Mouse (Mus musculus) hindbrain, postnatal 0 days (tissue): ENCODE results near the gene Farsa. TPM values are rescaled to one million over a fixed set of nuclear protein-coding genes. Genes with fewer than 3 reads are reported as not detected.

ENCODE experiments used
- ATAC-seq: fragments of 200-750 bp; cut with Nextera tagmentation; 2 replicates; pipeline ENCODE4 v1.8.0; 2017; ENCODE audit warnings: mild to moderate bottlenecking, moderate TSS enrichment, moderate library complexity
- DNase-seq: peaks from one replicate; pipeline ENCODE4 v3.0.0-alpha.2; 2015; ENCODE audit warnings: low spot score
- H3K27ac ChIP-seq: fragments of 300-500 bp; sonication (generic); 2 replicates; pipeline ENCODE4 v1.5.1; 2014; ENCODE audit warnings: mild to moderate bottlenecking
- H3K27me3 ChIP-seq: fragments of 300-500 bp; sonication (generic); 2 replicates; pipeline ENCODE4 v1.6.1; 2014; ENCODE audit warnings: low read length, mixed read lengths; ENCODE audit not compliant: insufficient read depth
- H3K36me3 ChIP-seq: fragments of 300-500 bp; sonication (generic); 2 replicates; pipeline ENCODE4 v1.6.1; 2014; ENCODE audit warnings: low read length, mixed read lengths; ENCODE audit not compliant: insufficient read depth
- H3K4me1 ChIP-seq: fragments of 300-500 bp; sonication (generic); 2 replicates; pipeline ENCODE4 v1.6.1; 2014; ENCODE audit warnings: antibody characterized with exemption, low read length, mixed read lengths; ENCODE audit not compliant: insufficient read depth
- H3K4me2 ChIP-seq: fragments of 300-500 bp; sonication (generic); 2 replicates; pipeline ENCODE4 v1.6.1; 2014; ENCODE audit warnings: low read depth, mild to moderate bottlenecking, low read length, moderate library complexity, mixed read lengths
- H3K4me3 ChIP-seq: fragments of 300-500 bp; sonication (generic); 2 replicates; pipeline ENCODE4 v1.5.1; 2014; ENCODE audit warnings: low read length
- H3K9ac ChIP-seq: fragments of 300-500 bp; sonication (generic); replicated peaks from 2 replicates; pipeline ENCODE4 v1.6.1; 2014; ENCODE audit warnings: mild to moderate bottlenecking, low read length, moderate library complexity, mixed read lengths
- H3K9me3 ChIP-seq: fragments of 300-500 bp; sonication (generic); 2 replicates; pipeline ENCODE4 v1.6.1; 2016; ENCODE audit warnings: low read length, mixed read lengths
- CTCF ChIP-seq: IDR thresholded peaks from 2 replicates; pipeline ENCODE4 v1.5.1; 2016; ENCODE audit warnings: antibody characterized with exemption, control low read depth, low read depth
- WGBS: fragments of 180-500 bp; shearing (Covaris S2); extraction: QIAGEN DNeasy Blood & Tissue Kit; methylation state at CpG from one replicate; pipeline ENCODE4 v1.1.7; 2014; 5-methylcytosine and 5-hydroxymethylcytosine counted together
- polyA plus RNA-seq: library from polyadenylated mRNA; unstranded; fragments of >200 nt; fragmentation: Nextera tagmentation; extraction: Ambion mirVana; gene quantifications from 2 replicates; pipeline ENCODE4 v1.2.1, GENCODE M21; 2015
- total RNA-seq: library from RNA; depleted of rRNA; stranded (reverse); fragments of >200 nt; gene quantifications from 2 replicates; pipeline ENCODE4 v1.2.3, GENCODE M21; 2014

Farsa gene
- total and polyA plus RNA-seq, 2 experiments from 2014 or later, result 86.1 to 89.8 TPM

DNA sequence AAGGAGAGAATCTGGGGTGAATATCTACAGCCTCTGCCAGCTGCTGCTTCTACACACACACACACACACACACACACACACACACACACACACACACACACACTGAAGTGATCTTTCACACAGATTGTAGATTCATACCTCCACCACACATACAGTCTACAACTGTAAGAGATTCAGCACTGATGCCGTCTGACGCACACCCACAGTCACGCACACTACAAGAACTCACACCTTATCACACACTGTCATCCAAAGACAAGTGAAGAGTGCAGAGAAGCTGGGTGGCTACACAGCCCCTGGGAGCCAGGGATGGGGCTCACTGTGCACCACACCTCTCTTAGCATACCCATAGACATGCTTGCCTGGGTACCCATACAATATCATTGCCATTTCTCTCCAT lies 43.0 kb upstream of the Farsa start:
- no peak overlapping the region for H3K4me2 ChIP-seq
- no peak overlapping the region for H3K9ac ChIP-seq
- 0 out of 2 replicates have a peak, but pooled peaks cover 15% of the 10 kb centered on the region for H3K4me1 ChIP-seq
- no peak for ATAC-seq
- H3K27ac ChIP-seq, result peak overlapping the region; percentile 76
- WGBS, result 83% methylated on average over 3 of the region's 3 CpGs
- no peak overlapping the region for H3K4me3 ChIP-seq
- DNase-seq, result no peak
- no peaks in the 10 kb centered on the region for H3K36me3 ChIP-seq
- no peaks in the 10 kb centered on the region for H3K9me3 ChIP-seq
- no peak for TF ChIP-seq CTCF
- H3K27me3 ChIP-seq, result no peaks in the 10 kb centered on the region

DNA sequence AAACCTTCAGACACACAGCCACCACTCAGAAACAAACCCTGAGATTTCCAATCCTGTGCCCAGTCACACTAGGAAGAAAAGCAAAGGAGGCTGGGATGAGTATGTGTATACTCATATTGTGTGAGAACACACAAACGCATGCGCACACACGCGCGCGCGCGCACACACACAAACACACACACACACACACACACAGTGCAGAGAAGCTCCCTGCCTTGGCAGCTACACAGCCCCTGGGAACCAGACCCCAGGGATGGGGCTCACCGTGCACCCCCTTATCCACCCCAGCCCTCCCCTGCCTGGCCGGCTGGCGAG lies 42.6 kb upstream of the Farsa start:
- no peak for DNase-seq
- Histone ChIP-seq H3K4me3 (no peak overlapping the region), H3K9ac (0 out of 2 replicates have a peak overlapping the region, but pooled peaks have one; percentile 28), H3K9me3 (no peaks in the 10 kb centered on the region), H3K27me3 (no peaks in the 10 kb centered on the region), H3K27ac (peak overlapping the region; percentile 76), H3K4me1 (0 out of 2 replicates have a peak, but pooled peaks cover 15% of the 10 kb centered on the region), H3K4me2 (no peak overlapping the region), H3K36me3 (no peaks in the 10 kb centered on the region)
- ATAC-seq, result peak; percentile 16
- 67% methylated on average over 11 of the region's 11 CpGs for WGBS
- no peak for TF ChIP-seq CTCF

- DNase-seq (peak; percentile 76), ATAC-seq (peak; percentile 34)
- H3K4me3 ChIP-seq, result no peak overlapping the region
- no peak for TF ChIP-seq CTCF
- no peaks in the 10 kb centered on the region for H3K27me3 ChIP-seq
- H3K9ac ChIP-seq, result peak overlapping the region; percentile 28; the same call in 1 of the 2 replicates
- peak overlapping the region; percentile 76 for H3K27ac ChIP-seq
- 0 out of 2 replicates have a peak, but pooled peaks cover 15% of the 10 kb centered on the region for H3K4me1 ChIP-seq
- no peaks in the 10 kb centered on the region for H3K36me3 ChIP-seq
- H3K4me2 ChIP-seq, result 0 out of 2 replicates have a peak overlapping the region, but pooled peaks have one; percentile 13
- WGBS, result 19% methylated on average over 19 of the region's 19 CpGs
- H3K9me3 ChIP-seq, result no peaks in the 10 kb centered on the region
These were observed 42.0 kb upstream of the Farsa start for GRCm38 (mm10) chr8:84814555-84815441.

- Histone ChIP-seq H3K4me3 (no peak overlapping the region), H3K9ac (no peak overlapping the region), H3K4me2 (0 out of 2 replicates have a peak overlapping the region, but pooled peaks have one; percentile 13)
These were observed 41.2 kb upstream of the Farsa start for GRCm38 (mm10) chr8:84815547-84815946.

DNA sequence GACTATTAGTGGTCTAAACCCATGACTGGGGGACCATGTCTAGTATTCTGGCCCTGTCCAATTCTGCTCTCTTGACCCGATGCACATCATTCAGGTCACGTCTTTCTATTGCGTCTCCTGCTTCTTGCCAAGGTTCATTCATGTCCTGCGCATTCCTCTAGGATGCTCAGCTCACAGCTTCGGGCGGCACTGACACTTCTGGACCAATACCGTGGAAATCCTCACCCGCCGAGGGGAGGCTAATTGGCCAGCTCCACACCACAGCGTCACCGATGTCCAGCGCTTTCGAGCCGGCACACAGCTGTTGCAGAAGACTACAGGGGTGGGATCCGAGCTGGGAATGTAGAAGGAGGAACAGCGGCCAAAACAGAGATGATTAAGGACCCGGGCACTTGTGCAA lies 40.7 kb upstream of the Farsa start:
- ATAC-seq (no peak), DNase-seq (no peak)
- 0 out of 2 replicates have a peak overlapping the region, but pooled peaks have one; percentile 76 for H3K27ac ChIP-seq

More at GRCm38 (mm10) chr8:84815547-84815946, 41.2 kb upstream of the Farsa start:
- TF ChIP-seq CTCF, result peak; percentile 98
- ATAC-seq (peak; percentile 67), DNase-seq (peak; percentile 94)
- 15% methylated on average over 9 of the region's 9 CpGs for WGBS
- Histone ChIP-seq H3K4me1 (0 out of 2 replicates have a peak, but pooled peaks cover 15% of the 10 kb centered on the region), H3K27ac (peak overlapping the region; percentile 76), H3K36me3 (no peaks in the 10 kb centered on the region), H3K9me3 (no peaks in the 10 kb centered on the region), H3K27me3 (no peaks in the 10 kb centered on the region)

GRCm38 (mm10) chr8:84822723-84823122 lies 34.1 kb upstream of the Farsa start, which contains the start of gene Dand5:
TSS of gene Dand5 (minus strand) at chr8:84822823.
- Histone ChIP-seq H3K27ac (no peak within 1 kb of the TSS), H3K9me3 (no peaks in the 10 kb centered on the region), H3K4me1 (no peaks in the 10 kb centered on the region), H3K36me3 (no peaks in the 10 kb centered on the region), H3K4me3 (peak within 1 kb of the TSS; percentile 27), H3K4me2 (peak within 1 kb of the TSS; percentile 51), H3K9ac (peak within 1 kb of the TSS; percentile 18; the same call in 1 of the 2 replicates), H3K27me3 (no peaks in the 10 kb centered on the region)
- TF ChIP-seq CTCF, result no peak
- 53% methylated on average over 3 of the region's 3 CpGs for WGBS
- DNase-seq, result no peak
- no peak for ATAC-seq

More for the DNA sequence above, 40.7 kb upstream of the Farsa start:
- Histone ChIP-seq H3K4me2 (no peak overlapping the region), H3K4me1 (0 out of 2 replicates have a peak, but pooled peaks cover 13% of the 10 kb centered on the region), H3K36me3 (no peaks in the 10 kb centered on the region), H3K4me3 (no peak overlapping the region), H3K27me3 (no peaks in the 10 kb centered on the region), H3K9ac (no peak overlapping the region), H3K9me3 (no peaks in the 10 kb centered on the region)
- TF ChIP-seq CTCF, result no peak
- WGBS, result 72% methylated on average over 17 of the region's 17 CpGs
